Mouse (Mus musculus): Measurements from ENCODE around the gene Olfr606.
"Not testable (repeated sequence)": the region's sequence is repeated elsewhere in the genome, so short reads cannot be mapped to it uniquely, and the experiment has no call there.

- not testable (repeated sequence) for TF ChIP-seq CTCF (IDR thresholded peaks at IDR 0.05; ENCODE audit: control insufficient read depth, insufficient read depth, insufficient read length); MAX (IDR thresholded peaks at IDR 0.05); MYOG (IDR thresholded peaks at IDR 0.05; ENCODE audit: control insufficient read depth, extremely low read depth, insufficient read length)
Observed at GRCm38 (mm10) chr7:103406521-103407055, 42.3 kb upstream of the Olfr606 start.
